Mouse (Mus musculus) limb, embryonic 13.5 days (tissue): ENCODE measurements around the gene Adgrf5. TPM values are rescaled to one million over a fixed set of nuclear protein-coding genes. Genes with fewer than 3 reads are reported as not detected.
"Not testable (repeated sequence)": the region's sequence is repeated elsewhere in the genome, so short reads cannot be mapped to it uniquely, and the experiment has no call there.

Experiments used
- ATAC-seq: fragments of 200-750 bp; cut with Nextera tagmentation; 2 replicates; pipeline ENCODE4 v1.8.0; 2017; ENCODE audit warnings: low read depth, moderate number of reproducible peaks, moderate TSS enrichment; ENCODE audit not compliant: low FRiP score
- H3K27ac ChIP-seq: fragments of 300-500 bp; sonication (generic); 2 replicates; pipeline ENCODE4 v1.5.1; 2015; ENCODE audit warnings: inconsistent platforms, mild to moderate bottlenecking, moderate library complexity
- H3K27me3 ChIP-seq: fragments of 300-500 bp; sonication (generic); 2 replicates; pipeline ENCODE4 v1.6.1; 2015; ENCODE audit warnings: mild to moderate bottlenecking, inconsistent platforms
- H3K36me3 ChIP-seq: fragments of 300-500 bp; sonication (generic); 2 replicates; pipeline ENCODE4 v1.6.1; 2015; ENCODE audit warnings: inconsistent platforms, mild to moderate bottlenecking, moderate library complexity
- H3K4me1 ChIP-seq: fragments of 300-500 bp; sonication (generic); 2 replicates; pipeline ENCODE4 v1.6.1; 2015; ENCODE audit warnings: inconsistent platforms
- H3K4me2 ChIP-seq: fragments of 300-500 bp; sonication (generic); replicated peaks from 2 replicates; pipeline ENCODE4 v1.6.1; 2015; ENCODE audit warnings: inconsistent platforms, mild to moderate bottlenecking, moderate library complexity
- H3K4me3 ChIP-seq: fragments of 300-500 bp; sonication (generic); 2 replicates; pipeline ENCODE4 v1.5.1; 2015; ENCODE audit warnings: moderate library complexity, mild to moderate bottlenecking, inconsistent platforms
- H3K9ac ChIP-seq: fragments of 300-500 bp; sonication (generic); 2 replicates; pipeline ENCODE4 v1.6.1; 2015; ENCODE audit warnings: mild to moderate bottlenecking, inconsistent platforms
- H3K9me3 ChIP-seq: fragments of 300-500 bp; sonication (generic); 2 replicates; pipeline ENCODE4 v1.6.1; 2016; ENCODE audit warnings: inconsistent platforms
- WGBS: fragments of 180-500 bp; shearing (Covaris S2); methylation state at CpG from one replicate; pipeline ENCODE4 v1.1.7; 2015; 5-methylcytosine and 5-hydroxymethylcytosine counted together
- polyA plus RNA-seq: library from polyadenylated mRNA; unstranded; fragments of >200 nt; fragmentation: Nextera tagmentation; extraction: Ambion mirVana; gene quantifications from 2 replicates; pipeline ENCODE4 v1.2.1, GENCODE M21; 2015

Adgrf5 gene
- polyA plus RNA-seq, 1 experiment from 2014 or later, result 11.6 TPM

DNA sequence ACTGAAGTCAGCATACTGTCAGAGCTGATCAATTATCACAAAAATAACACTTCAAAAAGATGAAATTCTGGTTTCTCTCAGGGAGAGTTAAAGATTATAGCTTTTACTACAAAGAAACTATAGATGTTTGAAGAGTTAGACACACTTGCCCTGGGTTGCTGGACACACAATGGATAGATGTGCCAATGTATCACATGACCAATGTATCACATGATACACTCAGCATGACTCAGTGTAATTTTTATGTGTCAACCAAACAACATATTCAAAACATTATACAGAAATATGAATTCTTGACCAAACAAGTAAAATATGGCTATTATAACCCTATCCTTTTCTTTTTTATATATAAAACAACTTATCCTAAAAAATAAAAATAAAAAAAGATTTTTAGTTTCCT, 117.4 kb downstream of the Adgrf5 start:
- no peak for ATAC-seq
- H3K9ac ChIP-seq, result no peak overlapping the region
- H3K36me3 ChIP-seq, result no peaks in the 10 kb centered on the region

GRCm38 (mm10) chr17:43485982-43486381, 125.7 kb downstream of the Adgrf5 start:
- Histone ChIP-seq H3K9ac (no peak overlapping the region), H3K36me3 (no peaks in the 10 kb centered on the region), H3K4me3 (no peak overlapping the region), H3K4me2 (no peak overlapping the region), H3K4me1 (no peaks in the 10 kb centered on the region), H3K9me3 (no peaks in the 10 kb centered on the region), H3K27ac (no peak overlapping the region), H3K27me3 (no peaks in the 10 kb centered on the region)
- no peak for ATAC-seq
- 86% methylated on average over 3 of the region's 3 CpGs for WGBS

More for the DNA sequence above, 117.4 kb downstream of the Adgrf5 start:
- H3K4me1 ChIP-seq, result no peaks in the 10 kb centered on the region
- no peak overlapping the region for H3K4me3 ChIP-seq
- H3K27ac ChIP-seq, result no peak overlapping the region
- no peak overlapping the region for H3K4me2 ChIP-seq
- H3K9me3 ChIP-seq, result no peaks in the 10 kb centered on the region
- no peaks in the 10 kb centered on the region for H3K27me3 ChIP-seq

GRCm38 (mm10) chr17:43488439-43489151, 128.3 kb downstream of the Adgrf5 start:
- no peaks in the 10 kb centered on the region for H3K36me3 ChIP-seq
- no peak overlapping the region for H3K9ac ChIP-seq
- no peak overlapping the region for H3K4me2 ChIP-seq
- 94% methylated on average over 2 of the region's 2 CpGs for WGBS
- H3K9me3 ChIP-seq, result no peaks in the 10 kb centered on the region
- H3K27me3 ChIP-seq, result no peaks in the 10 kb centered on the region
- no peaks in the 10 kb centered on the region for H3K4me1 ChIP-seq
- no peak overlapping the region for H3K27ac ChIP-seq
- no peak overlapping the region for H3K4me3 ChIP-seq
- no peak for ATAC-seq

- not testable (repeated sequence) for H3K36me3 ChIP-seq, H3K4me2 ChIP-seq, H3K4me3 ChIP-seq, H3K4me1 ChIP-seq, ATAC-seq, H3K9ac ChIP-seq, H3K27ac ChIP-seq, H3K9me3 ChIP-seq, H3K27me3 ChIP-seq
- 92% methylated on average over 8 of the region's 10 CpGs for WGBS
Observed at GRCm38 (mm10) chr17:43490371-43490770, 130.1 kb downstream of the Adgrf5 start.

DNA sequence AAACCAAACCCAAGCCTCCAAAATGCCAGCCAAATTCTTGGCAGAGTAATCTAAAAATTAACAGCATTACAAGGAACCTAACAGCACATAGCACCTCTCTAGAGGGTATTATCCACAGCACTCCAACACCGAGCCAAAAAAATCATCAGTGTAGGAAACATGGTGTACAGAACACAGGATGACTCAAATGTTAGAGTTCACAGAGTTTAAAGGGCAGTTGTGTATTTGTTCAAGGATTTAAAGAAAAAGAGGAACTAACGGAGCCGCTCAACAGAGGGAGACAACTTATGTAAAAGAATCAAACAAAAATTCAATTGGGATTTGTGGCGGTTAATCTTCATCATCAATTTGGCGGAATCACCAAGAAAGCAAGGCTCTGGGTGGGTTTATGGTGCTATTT, 135.3 kb downstream of the Adgrf5 start:
- no peak overlapping the region for H3K4me2 ChIP-seq
- H3K27ac ChIP-seq, result no peak overlapping the region
- no peaks in the 10 kb centered on the region for H3K36me3 ChIP-seq
- H3K9me3 ChIP-seq, result no peaks in the 10 kb centered on the region
- 90% methylated on average over 5 of the region's 5 CpGs for WGBS
- H3K9ac ChIP-seq, result no peak overlapping the region
- no peaks in the 10 kb centered on the region for H3K27me3 ChIP-seq
- no peaks in the 10 kb centered on the region for H3K4me1 ChIP-seq
- ATAC-seq, result no peak
- no peak overlapping the region for H3K4me3 ChIP-seq

DNA sequence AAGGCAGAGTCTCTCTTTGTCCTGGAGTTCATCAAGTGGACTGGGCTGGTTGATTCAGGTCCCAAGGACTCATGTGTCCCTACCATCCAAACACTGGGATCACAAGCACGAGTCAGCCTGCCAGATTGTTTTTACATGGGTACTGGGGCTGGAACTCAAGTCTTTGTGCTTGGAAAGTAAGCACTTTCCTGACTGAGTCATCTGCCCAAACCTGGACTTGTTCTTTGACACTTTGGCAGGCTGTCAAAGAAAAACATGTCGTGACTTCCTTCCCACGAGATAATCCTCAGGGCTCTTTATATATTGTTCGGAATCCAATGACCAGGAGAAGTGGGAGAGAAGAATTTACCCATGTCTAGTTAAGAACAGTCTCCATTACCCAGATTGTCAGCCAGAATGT, 137.3 kb downstream of the Adgrf5 start:
- ATAC-seq, result no peak
- 75% methylated on average over 4 of the region's 4 CpGs for WGBS

DNA sequence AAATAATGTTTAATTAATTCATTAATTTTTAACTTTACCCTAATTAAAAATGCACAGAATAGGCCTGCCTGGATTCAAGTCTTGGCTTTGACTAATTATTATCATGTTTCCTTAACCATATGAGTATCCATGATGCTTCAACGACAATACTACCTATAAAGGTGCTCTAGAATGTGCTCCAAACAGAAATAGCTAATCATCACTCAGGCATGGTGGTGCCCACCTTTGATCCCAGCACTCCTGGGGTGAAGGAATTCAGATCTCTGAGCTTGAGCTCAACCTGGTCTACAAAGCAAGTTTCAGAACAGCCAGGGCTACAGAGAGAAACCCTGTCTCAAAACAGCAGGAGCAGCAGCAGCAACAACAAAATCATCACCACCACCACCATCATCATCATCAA, 140.3 kb downstream of the Adgrf5 start:
- WGBS, result 78% methylated on average over 1 of the region's 1 CpGs
- no peaks in the 10 kb centered on the region for H3K9me3 ChIP-seq
- no peak for ATAC-seq
- H3K9ac ChIP-seq, result no peak overlapping the region
- H3K4me2 ChIP-seq, result no peak overlapping the region
- no peaks in the 10 kb centered on the region for H3K4me1 ChIP-seq
- H3K36me3 ChIP-seq, result no peaks in the 10 kb centered on the region
- no peak overlapping the region for H3K4me3 ChIP-seq
- H3K27me3 ChIP-seq, result no peaks in the 10 kb centered on the region
- H3K27ac ChIP-seq, result no peak overlapping the region

More for the DNA sequence above, 137.3 kb downstream of the Adgrf5 start:
- Histone ChIP-seq H3K9me3 (no peaks in the 10 kb centered on the region), H3K4me1 (no peaks in the 10 kb centered on the region), H3K4me2 (no peak overlapping the region), H3K27ac (no peak overlapping the region), H3K27me3 (no peaks in the 10 kb centered on the region), H3K9ac (no peak overlapping the region), H3K36me3 (no peaks in the 10 kb centered on the region), H3K4me3 (no peak overlapping the region)

GRCm38 (mm10) chr17:43501223-43501622, 141.0 kb downstream of the Adgrf5 start:
- no peak overlapping the region for H3K4me2 ChIP-seq
- no peaks in the 10 kb centered on the region for H3K36me3 ChIP-seq
- no peak overlapping the region for H3K9ac ChIP-seq
- H3K27ac ChIP-seq, result no peak overlapping the region
- no peaks in the 10 kb centered on the region for H3K27me3 ChIP-seq
- 72% methylated on average over 3 of the region's 3 CpGs for WGBS
- no peak overlapping the region for H3K4me3 ChIP-seq
- no peak for ATAC-seq
- no peaks in the 10 kb centered on the region for H3K9me3 ChIP-seq
- no peaks in the 10 kb centered on the region for H3K4me1 ChIP-seq

- Histone ChIP-seq H3K9me3 (no peaks in the 10 kb centered on the region), H3K4me1 (no peaks in the 10 kb centered on the region), H3K27ac (no peak overlapping the region), H3K9ac (no peak overlapping the region), H3K4me3 (no peak overlapping the region), H3K36me3 (no peaks in the 10 kb centered on the region), H3K4me2 (no peak overlapping the region), H3K27me3 (no peaks in the 10 kb centered on the region)
- WGBS, result 91% methylated on average over 5 of the region's 5 CpGs
- ATAC-seq, result no peak
Observed at GRCm38 (mm10) chr17:43501631-43502030, 141.4 kb downstream of the Adgrf5 start.

GRCm38 (mm10) chr17:43502592-43502991, 142.3 kb downstream of the Adgrf5 start, which contains the start of gene Mep1a:
Gene Mep1a, minus strand, starts transcription at chr17:43502812.
- Histone ChIP-seq H3K4me1 (no peaks in the 10 kb centered on the region), H3K27me3 (no peaks in the 10 kb centered on the region), H3K4me2 (no peak within 1 kb of the TSS), H3K4me3 (no peak within 1 kb of the TSS), H3K9me3 (no peaks in the 10 kb centered on the region), H3K27ac (no peak within 1 kb of the TSS), H3K9ac (no peak within 1 kb of the TSS), H3K36me3 (no peaks in the 10 kb centered on the region)
- no peak for ATAC-seq
- 92% methylated on average over 9 of the region's 9 CpGs for WGBS

- no peak overlapping the region for H3K4me3 ChIP-seq
Observed at GRCm38 (mm10) chr17:43503861-43504593, 143.8 kb downstream of the Adgrf5 start.

DNA sequence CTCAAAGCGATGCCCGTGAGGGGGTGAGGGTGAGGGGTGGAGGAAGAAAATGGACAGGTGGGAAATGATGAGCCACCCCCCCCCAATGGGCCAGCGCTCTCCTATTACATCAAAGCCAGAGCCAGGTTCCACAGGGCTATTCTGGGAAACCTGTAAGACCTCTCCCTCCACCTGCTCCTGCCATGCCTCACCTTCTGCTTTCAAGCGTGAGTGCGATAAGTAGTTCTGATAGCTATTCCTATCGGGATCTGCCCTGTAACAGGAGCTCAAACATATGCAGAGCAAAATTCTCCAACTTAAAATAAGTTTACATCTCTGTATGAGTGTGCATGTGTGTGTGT, 144.3 kb downstream of the Adgrf5 start:
- H3K9me3 ChIP-seq, result no peaks in the 10 kb centered on the region
- no peak; the same call in 1 of the 2 replicates for ATAC-seq
- H3K4me2 ChIP-seq, result no peak overlapping the region
- no peaks in the 10 kb centered on the region for H3K4me1 ChIP-seq
- no peaks in the 10 kb centered on the region for H3K36me3 ChIP-seq
- H3K4me3 ChIP-seq, result no peak overlapping the region
- no peaks in the 10 kb centered on the region for H3K27me3 ChIP-seq
- no peak overlapping the region for H3K27ac ChIP-seq
- WGBS, result 72% methylated on average over 6 of the region's 6 CpGs
- H3K9ac ChIP-seq, result no peak overlapping the region

More at GRCm38 (mm10) chr17:43503861-43504593, 143.8 kb downstream of the Adgrf5 start:
- H3K4me1 ChIP-seq, result no peaks in the 10 kb centered on the region
- H3K27ac ChIP-seq, result no peak overlapping the region
- H3K9ac ChIP-seq, result no peak overlapping the region
- H3K9me3 ChIP-seq, result no peaks in the 10 kb centered on the region
- WGBS, result 55% methylated on average over 4 of the region's 4 CpGs
- H3K27me3 ChIP-seq, result no peaks in the 10 kb centered on the region
- H3K4me2 ChIP-seq, result no peak overlapping the region
- H3K36me3 ChIP-seq, result no peaks in the 10 kb centered on the region
- ATAC-seq, result no peak
